Mouse (Mus musculus): ENCODE measurements around the gene Lamtor2. TPM values are rescaled to one million over a fixed set of nuclear protein-coding genes. Genes with fewer than 3 reads are reported as not detected.
"Not testable (repeated sequence)": the region's sequence is repeated elsewhere in the genome, so short reads cannot be mapped to it uniquely, and the experiment has no call there.

Lamtor2 gene
- polyA plus RNA-seq (2016; fragmentation: Nextera tagmentation; extraction: Ambion mirVana), result 134 and 139 TPM in 2 replicates

- H3K4me1 ChIP-seq (replicated peaks), result peaks cover 22% of the 10 kb centered on the region
- no peaks in the 10 kb centered on the region for H3K27me3 ChIP-seq
- H3K4me3 ChIP-seq (replicated peaks), result peak within 1 kb of the TSS; percentile 86
- no peaks in the 10 kb centered on the region for H3K9me3 ChIP-seq
- peak within 1 kb of the TSS; percentile 86 for H3K9ac ChIP-seq (replicated peaks)
- peak within 1 kb of the TSS; percentile 95 for H3K27ac ChIP-seq
- under 1% methylated on average over 48 of the region's 48 CpGs for WGBS
- peaks cover 26% of the 10 kb centered on the region for H3K36me3 ChIP-seq
- peak within 1 kb of the TSS; percentile 71 for H3K4me2 ChIP-seq
- ATAC-seq (ENCODE audit: insufficient number of reproducible peaks, insufficient read depth, low FRiP score, low TSS enrichment, low read depth), result peak; percentile 90
Observed at GRCm38 (mm10) chr3:88552676-88553524, at the start of gene Lamtor2. Lamtor2 (minus strand) TSS chr3:88553074.

- no peak overlapping the region for H3K27ac ChIP-seq
- H3K27me3 ChIP-seq, result no peaks in the 10 kb centered on the region
- no peak for ATAC-seq (ENCODE audit: insufficient number of reproducible peaks, insufficient read depth, low FRiP score, low TSS enrichment, low read depth)
- H3K4me2 ChIP-seq, result no peak overlapping the region
- H3K36me3 ChIP-seq, result no peaks in the 10 kb centered on the region
- H3K9ac ChIP-seq (replicated peaks), result no peak overlapping the region
- 82% methylated on average over 4 of the region's 4 CpGs for WGBS
- no peaks in the 10 kb centered on the region for H3K9me3 ChIP-seq
- H3K4me3 ChIP-seq (replicated peaks), result no peak overlapping the region
- peaks cover 8% of the 10 kb centered on the region for H3K4me1 ChIP-seq (replicated peaks)
Observed at GRCm38 (mm10) chr3:88602466-88602865, 49.6 kb upstream of the Lamtor2 start.

- not testable (repeated sequence) for H3K27me3 ChIP-seq; H3K4me2 ChIP-seq; H3K9ac ChIP-seq (replicated peaks); H3K4me1 ChIP-seq (replicated peaks); H3K36me3 ChIP-seq; H3K4me3 ChIP-seq (replicated peaks); ATAC-seq (ENCODE audit: insufficient number of reproducible peaks, insufficient read depth, low FRiP score, low TSS enrichment, low read depth); H3K9me3 ChIP-seq; H3K27ac ChIP-seq
- WGBS, result 69% methylated on average over 4 of the region's 4 CpGs
Observed at GRCm38 (mm10) chr3:88596547-88596946, 43.7 kb upstream of the Lamtor2 start.

- no peaks in the 10 kb centered on the region for H3K27me3 ChIP-seq
- H3K4me2 ChIP-seq, result no peak overlapping the region
- H3K36me3 ChIP-seq, result no peaks in the 10 kb centered on the region
- peaks cover 13% of the 10 kb centered on the region for H3K4me1 ChIP-seq (replicated peaks)
- no peaks in the 10 kb centered on the region for H3K9me3 ChIP-seq
- no peak for ATAC-seq (ENCODE audit: insufficient number of reproducible peaks, insufficient read depth, low FRiP score, low TSS enrichment, low read depth)
- H3K4me3 ChIP-seq (replicated peaks), result no peak overlapping the region
- H3K9ac ChIP-seq (replicated peaks), result no peak overlapping the region
- WGBS, result 49% methylated on average over 10 of the region's 10 CpGs
- H3K27ac ChIP-seq, result peak overlapping the region; percentile 32; the same call in 1 of the 2 replicates
Observed at GRCm38 (mm10) chr3:88593893-88594580, 41.2 kb upstream of the Lamtor2 start.

- Histone ChIP-seq H3K36me3 (peaks cover 9% of the 10 kb centered on the region), H3K9me3 (no peaks in the 10 kb centered on the region), H3K4me1 (replicated peaks) (peaks cover 13% of the 10 kb centered on the region), H3K4me2 (no peak overlapping the region), H3K9ac (replicated peaks) (no peak overlapping the region), H3K4me3 (replicated peaks) (no peak overlapping the region), H3K27ac (no peak overlapping the region), H3K27me3 (no peaks in the 10 kb centered on the region)
- WGBS, result 71% methylated on average over 10 of the region's 10 CpGs
- ATAC-seq (ENCODE audit: insufficient number of reproducible peaks, insufficient read depth, low FRiP score, low TSS enrichment, low read depth), result no peak
Observed at GRCm38 (mm10) chr3:88592942-88593576, 40.2 kb upstream of the Lamtor2 start.

GRCm38 (mm10) chr3:88591950-88592731 is 39.3 kb upstream of the Lamtor2 start:
- Histone ChIP-seq H3K9me3 (no peaks in the 10 kb centered on the region), H3K27me3 (no peaks in the 10 kb centered on the region), H3K27ac (no peak overlapping the region; the same call in 1 of the 2 replicates), H3K9ac (replicated peaks) (no peak overlapping the region), H3K4me2 (no peak overlapping the region), H3K36me3 (peaks cover 19% of the 10 kb centered on the region), H3K4me1 (replicated peaks) (peaks cover 13% of the 10 kb centered on the region), H3K4me3 (replicated peaks) (no peak overlapping the region)
- WGBS, result 41% methylated on average over 9 of the region's 9 CpGs
- ATAC-seq (ENCODE audit: insufficient number of reproducible peaks, insufficient read depth, low FRiP score, low TSS enrichment, low read depth), result no peak

GRCm38 (mm10) chr3:88591044-88591443 is 38.2 kb upstream of the Lamtor2 start:
- H3K9me3 ChIP-seq, result no peaks in the 10 kb centered on the region
- H3K4me3 ChIP-seq (replicated peaks), result no peak overlapping the region
- no peak overlapping the region; the same call in 1 of the 2 replicates for H3K4me2 ChIP-seq
- no peak overlapping the region for H3K27ac ChIP-seq
- no peak for ATAC-seq (ENCODE audit: insufficient number of reproducible peaks, insufficient read depth, low FRiP score, low TSS enrichment, low read depth)
- no peaks in the 10 kb centered on the region for H3K27me3 ChIP-seq
- 56% methylated on average over 3 of the region's 3 CpGs for WGBS
- H3K9ac ChIP-seq (replicated peaks), result no peak overlapping the region
- peaks cover 13% of the 10 kb centered on the region for H3K4me1 ChIP-seq (replicated peaks)
- peaks cover 30% of the 10 kb centered on the region for H3K36me3 ChIP-seq

GRCm38 (mm10) chr3:88590246-88590645 is 37.4 kb upstream of the Lamtor2 start:
- WGBS, result 32% methylated on average over 5 of the region's 5 CpGs
- no peaks in the 10 kb centered on the region for H3K27me3 ChIP-seq
- H3K9me3 ChIP-seq, result no peaks in the 10 kb centered on the region
- ATAC-seq (ENCODE audit: insufficient number of reproducible peaks, insufficient read depth, low FRiP score, low TSS enrichment, low read depth), result no peak
- H3K4me2 ChIP-seq, result no peak overlapping the region
- H3K36me3 ChIP-seq, result peaks cover 38% of the 10 kb centered on the region
- no peak overlapping the region for H3K4me3 ChIP-seq (replicated peaks)
- H3K27ac ChIP-seq, result peak overlapping the region; percentile 78
- peaks cover 13% of the 10 kb centered on the region for H3K4me1 ChIP-seq (replicated peaks)
- no peak overlapping the region; the same call in 1 of the 2 replicates for H3K9ac ChIP-seq (replicated peaks)

- H3K9me3 ChIP-seq, result no peaks in the 10 kb centered on the region
- no peak for ATAC-seq (ENCODE audit: insufficient number of reproducible peaks, insufficient read depth, low FRiP score, low TSS enrichment, low read depth)
- H3K4me1 ChIP-seq (replicated peaks), result peaks cover 11% of the 10 kb centered on the region
- no peak overlapping the region for H3K27ac ChIP-seq
- no peaks in the 10 kb centered on the region for H3K27me3 ChIP-seq
- no peak overlapping the region for H3K4me3 ChIP-seq (replicated peaks)
- 91% methylated on average over 5 of the region's 5 CpGs for WGBS
- no peak overlapping the region for H3K4me2 ChIP-seq
- H3K36me3 ChIP-seq, result peaks cover 66% of the 10 kb centered on the region
- no peak overlapping the region for H3K9ac ChIP-seq (replicated peaks)
Observed at GRCm38 (mm10) chr3:88586640-88587039, 33.8 kb upstream of the Lamtor2 start.

- H3K9me3 ChIP-seq, result no peaks in the 10 kb centered on the region
- H3K4me2 ChIP-seq, result no peak overlapping the region
- H3K9ac ChIP-seq (replicated peaks), result no peak overlapping the region
- H3K4me3 ChIP-seq (replicated peaks), result no peak overlapping the region
- peaks cover 75% of the 10 kb centered on the region for H3K36me3 ChIP-seq
- WGBS, result 97% methylated on average over 6 of the region's 6 CpGs
- peaks cover 4% of the 10 kb centered on the region for H3K4me1 ChIP-seq (replicated peaks)
- no peaks in the 10 kb centered on the region for H3K27me3 ChIP-seq
- H3K27ac ChIP-seq, result no peak overlapping the region
- ATAC-seq (ENCODE audit: insufficient number of reproducible peaks, insufficient read depth, low FRiP score, low TSS enrichment, low read depth), result no peak
Observed at GRCm38 (mm10) chr3:88585769-88586168, 32.9 kb upstream of the Lamtor2 start.

All from limb, embryonic 12.5 days (tissue).